Mouse (Mus musculus) embryonic fibroblast, embryonic 13.5 days (primary cell): ENCODE results near the gene Nfya.

Experiments
- CTCF ChIP-seq: IDR thresholded peaks from 2 replicates; pipeline ENCODE4 v1.5.1; 2011; ENCODE audit warnings: mild to moderate bottlenecking, control low read depth, low read length, moderate library complexity, borderline replicate concordance; ENCODE audit not compliant: insufficient read depth
- POLR2A ChIP-seq: IDR thresholded peaks from 2 replicates; pipeline ENCODE4 v1.6.1; 2011; ENCODE audit warnings: low read depth, mild to moderate bottlenecking, control low read depth, low read length, moderate library complexity

- TF ChIP-seq CTCF (no peak), POLR2A (no peak)
Observed at GRCm38 (mm10) chr17:48362346-48362745, 47.4 kb downstream of the Nfya start.
